Mouse (Mus musculus) erythroblast, embryonic 14.5 days (primary cell): ENCODE measurements around the gene Adgra3. TPM values are rescaled to one million over a fixed set of nuclear protein-coding genes. Genes with fewer than 3 reads are reported as not detected.

Experiments
- H3K27me3 ChIP-seq: 2 replicates; pipeline ENCODE4 v1.6.1; 2012; ENCODE audit warnings: inconsistent platforms; ENCODE audit not compliant: control insufficient read depth
- H3K36me3 ChIP-seq: 2 replicates; pipeline ENCODE4 v1.6.1; 2012; ENCODE audit warnings: mild to moderate bottlenecking, inconsistent platforms; ENCODE audit not compliant: control insufficient read depth
- H3K4me1 ChIP-seq: 2 replicates; pipeline ENCODE4 v1.6.1; 2012; ENCODE audit warnings: inconsistent platforms; ENCODE audit not compliant: control insufficient read depth
- H3K4me3 ChIP-seq: replicated peaks from 2 replicates; pipeline ENCODE3; 2012; ENCODE audit warnings: moderate library complexity, mild to moderate bottlenecking, inconsistent platforms
- H3K9me3 ChIP-seq: 2 replicates; pipeline ENCODE4 v1.6.1; 2012; ENCODE audit warnings: low read length, inconsistent platforms, mixed read lengths; ENCODE audit not compliant: control insufficient read depth
- GATA1 ChIP-seq: IDR thresholded peaks from 2 replicates; pipeline ENCODE4 v1.6.1; 2012; ENCODE audit warnings: low read length, inconsistent platforms, mixed read lengths
- TAL1 ChIP-seq: IDR thresholded peaks from 3 replicates; pipeline ENCODE4 v1.6.1; 2012; ENCODE audit warnings: low read length, inconsistent platforms, mixed read lengths
- polyA plus RNA-seq: library from polyadenylated mRNA; stranded (reverse); fragments of >175 nt; gene quantifications from 2 replicates; pipeline ENCODE4 v1.2.3, GENCODE M21; 2012

The Adgra3 gene
- polyA plus RNA-seq = 0.20 and 0.24 TPM in 2 replicates

- Histone ChIP-seq H3K9me3 (no peaks in the 10 kb centered on the region), H3K27me3 (peaks cover 42% of the 10 kb centered on the region), H3K4me3 (peak within 1 kb of the TSS; percentile 86), H3K4me1 (peaks cover 31% of the 10 kb centered on the region), H3K36me3 (no peaks in the 10 kb centered on the region)
- no peak for TF ChIP-seq TAL1
- no peak for TF ChIP-seq GATA1
Observed at GRCm38 (mm10) chr5:50058421-50059286, at the start of gene Adgra3. Gene Adgra3 (minus strand): TSS chr5:50059006.

- Histone ChIP-seq H3K9me3 (no peaks in the 10 kb centered on the region), H3K4me1 (peaks cover 5% of the 10 kb centered on the region), H3K36me3 (no peaks in the 10 kb centered on the region), H3K4me3 (no peak overlapping the region), H3K27me3 (0 out of 2 replicates have a peak, but pooled peaks cover 3% of the 10 kb centered on the region)
- TF ChIP-seq TAL1 (no peak), GATA1 (no peak)
Observed at GRCm38 (mm10) chr5:50083441-50083840, 24.6 kb upstream of the Adgra3 start.

- Histone ChIP-seq H3K4me1 (no peaks in the 10 kb centered on the region; the same call in none of the 2 replicates), H3K27me3 (peaks cover 1% of the 10 kb centered on the region; the same call in 1 of the 2 replicates), H3K36me3 (no peaks in the 10 kb centered on the region), H3K4me3 (no peak overlapping the region), H3K9me3 (no peaks in the 10 kb centered on the region)
- TF ChIP-seq GATA1 (no peak), TAL1 (no peak)
Observed at GRCm38 (mm10) chr5:50074245-50074644, 15.4 kb upstream of the Adgra3 start.

- no peak overlapping the region for H3K4me3 ChIP-seq
- H3K4me1 ChIP-seq = peaks cover 5% of the 10 kb centered on the region
- peaks cover 13% of the 10 kb centered on the region for H3K27me3 ChIP-seq
- H3K36me3 ChIP-seq = no peaks in the 10 kb centered on the region
- TF ChIP-seq GATA1 = no peak
- H3K9me3 ChIP-seq = no peaks in the 10 kb centered on the region
Observed at GRCm38 (mm10) chr5:50064236-50064635, 5.4 kb upstream of the Adgra3 start.

- no peaks in the 10 kb centered on the region for H3K9me3 ChIP-seq
- peak overlapping the region; percentile 86 for H3K4me3 ChIP-seq
- H3K27me3 ChIP-seq = peaks cover 42% of the 10 kb centered on the region
- peaks cover 31% of the 10 kb centered on the region for H3K4me1 ChIP-seq
- TF ChIP-seq GATA1 = no peak
- TF ChIP-seq TAL1 = no peak
- H3K36me3 ChIP-seq = no peaks in the 10 kb centered on the region
Observed at GRCm38 (mm10) chr5:50059586-50059985, 780 bp upstream of the Adgra3 start.

GRCm38 (mm10) chr5:50057612-50058420 lies 990 bp downstream of the Adgra3 start:
- Histone ChIP-seq H3K27me3 (peaks cover 42% of the 10 kb centered on the region), H3K4me3 (peak overlapping the region; percentile 86), H3K36me3 (no peaks in the 10 kb centered on the region), H3K9me3 (no peaks in the 10 kb centered on the region), H3K4me1 (peaks cover 31% of the 10 kb centered on the region)
- no peak for TF ChIP-seq TAL1
- no peak for TF ChIP-seq GATA1

GRCm38 (mm10) chr5:50052456-50052855 lies 6.3 kb downstream of the Adgra3 start:
- Histone ChIP-seq H3K4me3 (no peak overlapping the region), H3K4me1 (peaks cover 22% of the 10 kb centered on the region)

GRCm38 (mm10) chr5:50050668-50051425 lies 8.0 kb downstream of the Adgra3 start:
- Histone ChIP-seq H3K4me3 (no peak overlapping the region), H3K36me3 (peaks cover 8% of the 10 kb centered on the region), H3K4me1 (peaks cover 17% of the 10 kb centered on the region), H3K27me3 (no peaks in the 10 kb centered on the region), H3K9me3 (no peaks in the 10 kb centered on the region)
- TF ChIP-seq GATA1 (no peak), TAL1 (no peak)

More at GRCm38 (mm10) chr5:50052456-50052855, 6.3 kb downstream of the Adgra3 start:
- Histone ChIP-seq H3K27me3 (peaks cover 13% of the 10 kb centered on the region), H3K36me3 (peaks cover 8% of the 10 kb centered on the region), H3K9me3 (no peaks in the 10 kb centered on the region)
- no peak for TF ChIP-seq GATA1
- no peak for TF ChIP-seq TAL1
